Mouse (Mus musculus): Measurements from ENCODE around the gene Rgn.

Gene Rgn

GRCm38 (mm10) chrX:20549532-20549931 is at the start of gene Rgn:
Gene Rgn (plus strand): TSS chrX:20549787.
- DNase-seq (ENCODE audit: low spot score in 2 of 2): no peak

GRCm38 (mm10) chrX:20520290-20520939 is 29.2 kb upstream of the Rgn start:
- no peak for DNase-seq (ENCODE audit: low spot score in 2 of 2)

GRCm38 (mm10) chrX:20521578-20521977 is 28.0 kb upstream of the Rgn start:
- no peak for DNase-seq (ENCODE audit: low spot score in 2 of 2)

- DNase-seq (ENCODE audit: low spot score in 2 of 2): no peak
Measured at GRCm38 (mm10) chrX:20532621-20533020, 17.0 kb upstream of the Rgn start.

- no peak for DNase-seq (ENCODE audit: low spot score in 2 of 2)
Measured at GRCm38 (mm10) chrX:20543867-20544266, 5.7 kb upstream of the Rgn start.

- DNase-seq (ENCODE audit: low spot score in 2 of 2): peak in 1 of 2 experiments; percentile 1
Measured at GRCm38 (mm10) chrX:20547609-20548008, 2.0 kb upstream of the Rgn start.

DNA sequence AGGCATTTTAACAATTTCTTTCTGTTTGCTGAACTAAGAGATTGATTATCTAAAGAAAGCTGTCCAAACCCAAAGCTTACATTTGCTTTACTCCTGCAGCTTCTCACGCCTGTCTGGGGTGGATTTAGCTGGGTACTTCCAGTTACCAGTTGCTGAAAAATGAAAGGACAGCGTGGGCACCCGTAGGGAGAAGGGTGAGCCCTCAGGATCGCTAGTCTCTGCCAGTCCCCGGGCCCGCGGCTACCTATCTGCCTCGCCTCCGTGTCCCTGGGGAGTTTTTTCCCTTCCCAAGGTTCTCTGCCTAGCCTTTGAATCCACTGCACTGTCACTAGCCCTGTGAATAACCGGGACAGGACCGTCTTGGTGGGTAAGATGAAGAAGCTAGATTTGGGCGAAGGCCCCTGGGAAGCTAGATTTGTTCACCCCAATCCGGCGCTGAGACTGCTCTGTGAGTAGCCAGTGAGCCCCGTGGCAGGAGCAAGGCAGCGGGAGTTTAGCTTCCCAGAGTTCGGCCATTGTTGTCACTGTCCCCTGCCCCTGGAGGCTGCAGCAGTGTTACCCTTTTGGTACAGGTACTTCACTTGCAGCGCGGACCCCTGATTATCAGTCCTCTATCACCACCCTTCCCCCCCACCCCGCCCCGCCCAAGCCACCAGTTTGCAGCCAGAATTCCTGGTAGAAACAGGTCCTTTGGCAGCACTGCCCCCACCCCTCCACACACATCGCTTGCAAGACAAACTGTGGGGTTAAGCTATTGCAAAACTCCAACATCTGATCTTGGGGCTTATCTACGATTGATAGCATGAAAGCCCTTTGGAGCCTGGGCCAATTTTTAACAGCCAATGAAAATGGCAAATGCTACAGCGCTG is 1.3 kb upstream of the Rgn start:
- peak; percentile 8 to 11 for DNase-seq (ENCODE audit: low spot score in 2 of 2)

- DNase-seq (ENCODE audit: low spot score in 2 of 2): no peak
Measured at GRCm38 (mm10) chrX:20548880-20549440, 627 bp upstream of the Rgn start.

DNA sequence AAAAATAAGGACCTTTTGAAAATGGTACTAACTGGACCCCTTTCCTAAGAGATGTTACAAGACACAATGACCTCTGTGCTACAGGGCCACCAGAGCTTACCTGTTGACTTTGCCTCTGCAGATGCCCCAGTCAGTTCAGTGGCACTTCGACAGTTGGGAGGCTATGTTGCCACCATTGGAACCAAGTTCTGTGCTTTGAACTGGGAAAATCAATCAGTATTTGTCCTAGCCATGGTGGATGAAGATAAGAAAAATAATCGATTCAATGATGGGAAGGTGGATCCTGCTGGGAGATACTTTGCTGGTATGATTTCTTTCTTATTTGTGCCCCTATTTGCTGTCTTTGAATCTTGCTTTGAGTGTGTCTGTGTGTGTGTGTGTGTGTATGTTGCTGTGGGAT is 2.6 kb downstream of the Rgn start:
- DNase-seq (ENCODE audit: low spot score in 2 of 2): no peak

DNA sequence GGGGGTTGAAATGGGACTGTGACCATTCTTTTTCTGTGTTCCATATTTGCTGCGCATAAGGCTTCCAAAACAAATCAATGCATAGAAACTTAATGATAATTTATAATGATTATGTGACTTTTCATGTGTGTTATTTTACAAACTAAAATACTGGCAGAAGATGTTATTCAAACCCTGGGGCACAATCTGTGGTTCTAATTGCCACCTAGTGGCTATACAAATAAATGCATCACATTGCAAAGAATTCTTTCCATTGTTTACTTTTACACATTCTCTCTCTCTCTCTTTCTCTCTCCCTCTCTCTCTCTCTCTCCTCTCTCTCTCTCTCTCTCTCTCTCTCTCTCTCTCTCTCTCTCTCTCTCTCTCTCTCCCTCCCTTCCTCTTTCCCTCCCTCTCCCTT is 12.3 kb downstream of the Rgn start:
- no peak for DNase-seq (ENCODE audit: low spot score in 2 of 2)

- no peak for DNase-seq (ENCODE audit: low spot score in 2 of 2)
Measured at GRCm38 (mm10) chrX:20563941-20564340, 14.4 kb downstream of the Rgn start.

- DNase-seq (ENCODE audit: low spot score in 2 of 2): no peak
Measured at GRCm38 (mm10) chrX:20571024-20571423, 21.4 kb downstream of the Rgn start.

DNA sequence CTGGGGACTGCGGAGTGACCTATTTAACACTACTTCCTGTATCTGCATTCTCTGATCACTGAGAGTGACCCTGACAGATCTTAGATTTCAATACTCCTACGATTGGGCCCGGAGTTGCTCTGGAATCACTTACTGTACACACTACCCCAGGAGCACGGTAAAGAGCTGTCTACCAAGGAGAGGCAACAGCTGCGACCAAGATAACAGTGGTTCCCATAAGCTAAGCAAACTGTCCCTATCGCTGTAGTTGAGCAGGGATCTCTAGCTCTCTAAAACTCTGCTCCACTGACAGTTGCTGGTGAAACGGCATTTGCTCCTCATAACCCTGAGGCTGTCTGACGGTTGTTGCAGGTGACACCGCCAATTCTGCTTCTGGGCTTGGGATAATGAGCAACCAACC is 23.1 kb downstream of the Rgn start:
- no peak for DNase-seq (ENCODE audit: low spot score in 2 of 2)

DNA sequence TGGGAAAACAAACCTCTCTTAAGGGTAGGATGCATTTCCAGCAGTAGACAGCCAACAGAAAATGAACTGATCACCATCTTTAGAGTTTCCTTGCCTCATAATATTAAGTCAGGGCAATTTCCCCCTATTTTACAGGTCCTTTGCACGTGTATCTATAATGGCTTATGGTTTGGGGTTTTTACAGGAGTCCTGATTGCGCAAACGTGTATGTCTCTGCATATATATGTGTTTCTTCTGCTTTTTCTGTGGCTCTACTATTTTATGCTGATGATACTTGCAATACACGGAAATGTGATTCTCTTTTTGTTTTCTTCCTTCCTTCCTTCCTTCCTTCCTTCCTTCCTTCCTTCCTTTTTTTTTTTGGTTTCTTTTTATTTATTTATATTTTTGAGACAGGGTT is 24.3 kb downstream of the Rgn start:
- DNase-seq (ENCODE audit: low spot score in 2 of 2): no peak

DNA sequence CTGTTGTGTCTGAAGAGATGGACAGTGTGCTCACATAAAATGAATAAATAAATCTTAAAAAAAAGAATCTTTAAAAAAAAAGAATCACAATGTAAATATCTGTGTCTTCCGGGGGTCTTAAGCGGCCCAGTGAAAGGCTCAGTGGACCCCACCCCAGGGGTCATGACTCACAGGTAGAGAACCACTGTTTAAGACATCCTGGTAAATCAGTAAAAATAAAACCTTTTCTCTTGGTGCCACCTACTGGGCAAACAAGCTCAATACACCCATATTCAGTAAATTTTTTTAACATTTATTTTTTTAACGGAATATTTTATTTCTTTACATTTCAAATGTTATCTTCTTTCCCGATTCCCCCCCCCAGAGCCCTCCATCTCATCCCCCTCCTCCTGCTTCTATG is 38.4 kb downstream of the Rgn start:
- DNase-seq (ENCODE audit: low spot score in 2 of 2): peak; percentile 3 to 11

- no peak for DNase-seq (ENCODE audit: low spot score in 2 of 2)
Measured at GRCm38 (mm10) chrX:20608500-20608899, 58.9 kb downstream of the Rgn start.

Data from right cerebral cortex, adult 2 months (tissue).